Mouse (Mus musculus): ENCODE measurements around the gene Arl3.

The Arl3 gene

GRCm38 (mm10) chr19:46599375-46600256 is 26.6 kb upstream of the Arl3 start:
- Histone ChIP-seq H3K27me3 (ENCODE audit: insufficient read depth, low read length) (no peaks in the 10 kb centered on the region), H3K4me3 (replicated peaks; ENCODE audit: low read length) (peak overlapping the region; percentile 98), H3K9me3 (ENCODE audit: low read length) (no peaks in the 10 kb centered on the region), H3K36me3 (ENCODE audit: insufficient read depth, low read length) (peaks cover 23% of the 10 kb centered on the region), H3K4me1 (replicated peaks; ENCODE audit: low read depth, low read length) (peaks cover 47% of the 10 kb centered on the region)
- TF ChIP-seq POU5F1 (IDR thresholded peaks at IDR 0.05; ENCODE audit: borderline replicate concordance, low read length) = no peak
- TF ChIP-seq CTCF (conservative IDR thresholded peaks at IDR 0.05; ENCODE audit: low read length) = no peak
- no peak for TF ChIP-seq NANOG (IDR thresholded peaks at IDR 0.05; ENCODE audit: borderline replicate concordance, low read length)

- Histone ChIP-seq H3K27me3 (ENCODE audit: insufficient read depth, low read length) (no peaks in the 10 kb centered on the region), H3K4me1 (replicated peaks; ENCODE audit: low read depth, low read length) (peaks cover 46% of the 10 kb centered on the region), H3K4me3 (replicated peaks; ENCODE audit: low read length) (peak within 1 kb of the TSS; percentile 98), H3K9me3 (ENCODE audit: low read length) (no peaks in the 10 kb centered on the region), H3K36me3 (ENCODE audit: insufficient read depth, low read length) (peaks cover 19% of the 10 kb centered on the region)
- no peak for TF ChIP-seq POU5F1 (IDR thresholded peaks at IDR 0.05; ENCODE audit: borderline replicate concordance, low read length)
- no peak for TF ChIP-seq CTCF (conservative IDR thresholded peaks at IDR 0.05; ENCODE audit: low read length)
- TF ChIP-seq NANOG (IDR thresholded peaks at IDR 0.05; ENCODE audit: borderline replicate concordance, low read length) = no peak
These were observed 25.8 kb upstream of the Arl3 start, which contains the start of gene Wbp1l for GRCm38 (mm10) chr19:46598720-46599252. Wbp1l (plus strand) TSS chr19:46599084.

GRCm38 (mm10) chr19:46598187-46598586 is 25.2 kb upstream of the Arl3 start:
- Histone ChIP-seq H3K9me3 (ENCODE audit: low read length) (no peaks in the 10 kb centered on the region), H3K27me3 (ENCODE audit: insufficient read depth, low read length) (no peaks in the 10 kb centered on the region), H3K36me3 (ENCODE audit: insufficient read depth, low read length) (peaks cover 15% of the 10 kb centered on the region), H3K4me3 (replicated peaks; ENCODE audit: low read length) (peak overlapping the region; percentile 98), H3K4me1 (replicated peaks; ENCODE audit: low read depth, low read length) (peaks cover 46% of the 10 kb centered on the region)
- no peak for TF ChIP-seq POU5F1 (IDR thresholded peaks at IDR 0.05; ENCODE audit: borderline replicate concordance, low read length)
- no peak for TF ChIP-seq CTCF (conservative IDR thresholded peaks at IDR 0.05; ENCODE audit: low read length)
- no peak for TF ChIP-seq NANOG (IDR thresholded peaks at IDR 0.05; ENCODE audit: borderline replicate concordance, low read length)

GRCm38 (mm10) chr19:46592751-46593439 is 19.9 kb upstream of the Arl3 start:
- Histone ChIP-seq H3K36me3 (ENCODE audit: insufficient read depth, low read length) (peaks cover 38% of the 10 kb centered on the region), H3K27me3 (ENCODE audit: insufficient read depth, low read length) (no peaks in the 10 kb centered on the region), H3K4me3 (replicated peaks; ENCODE audit: low read length) (no peak overlapping the region), H3K4me1 (replicated peaks; ENCODE audit: low read depth, low read length) (peaks cover 15% of the 10 kb centered on the region), H3K9me3 (ENCODE audit: low read length) (0 out of 2 replicates have a peak, but pooled peaks cover 3% of the 10 kb centered on the region)
- no peak for TF ChIP-seq POU5F1 (IDR thresholded peaks at IDR 0.05; ENCODE audit: borderline replicate concordance, low read length)
- no peak for TF ChIP-seq NANOG (IDR thresholded peaks at IDR 0.05; ENCODE audit: borderline replicate concordance, low read length)
- TF ChIP-seq CTCF (conservative IDR thresholded peaks at IDR 0.05; ENCODE audit: low read length) = peak; percentile 34

GRCm38 (mm10) chr19:46591575-46591974 is 18.6 kb upstream of the Arl3 start:
- Histone ChIP-seq H3K27me3 (ENCODE audit: insufficient read depth, low read length) (no peaks in the 10 kb centered on the region), H3K36me3 (ENCODE audit: insufficient read depth, low read length) (peaks cover 44% of the 10 kb centered on the region), H3K9me3 (ENCODE audit: low read length) (0 out of 2 replicates have a peak, but pooled peaks cover 5% of the 10 kb centered on the region), H3K4me3 (replicated peaks; ENCODE audit: low read length) (no peak overlapping the region), H3K4me1 (replicated peaks; ENCODE audit: low read depth, low read length) (peaks cover 6% of the 10 kb centered on the region; the same call in 1 of the 2 replicates)
- TF ChIP-seq NANOG (IDR thresholded peaks at IDR 0.05; ENCODE audit: borderline replicate concordance, low read length) = no peak
- no peak for TF ChIP-seq POU5F1 (IDR thresholded peaks at IDR 0.05; ENCODE audit: borderline replicate concordance, low read length)
- no peak for TF ChIP-seq CTCF (conservative IDR thresholded peaks at IDR 0.05; ENCODE audit: low read length)

GRCm38 (mm10) chr19:46587823-46588508 is 15.0 kb upstream of the Arl3 start:
- H3K9me3 ChIP-seq (ENCODE audit: low read length) = 0 out of 2 replicates have a peak, but pooled peaks cover 5% of the 10 kb centered on the region
- no peak overlapping the region for H3K4me3 ChIP-seq (replicated peaks; ENCODE audit: low read length)
- peaks cover 47% of the 10 kb centered on the region for H3K36me3 ChIP-seq (ENCODE audit: insufficient read depth, low read length)
- TF ChIP-seq CTCF (conservative IDR thresholded peaks at IDR 0.05; ENCODE audit: low read length) (peak; percentile 87), NANOG (IDR thresholded peaks at IDR 0.05; ENCODE audit: borderline replicate concordance, low read length) (no peak)
- H3K4me1 ChIP-seq (replicated peaks; ENCODE audit: low read depth, low read length) = peaks cover 4% of the 10 kb centered on the region; the same call in 1 of the 2 replicates
- no peaks in the 10 kb centered on the region for H3K27me3 ChIP-seq (ENCODE audit: insufficient read depth, low read length)

- H3K36me3 ChIP-seq (ENCODE audit: insufficient read depth, low read length) = no peaks in the 10 kb centered on the region
- TF ChIP-seq NANOG (IDR thresholded peaks at IDR 0.05; ENCODE audit: borderline replicate concordance, low read length) (no peak), CTCF (conservative IDR thresholded peaks at IDR 0.05; ENCODE audit: low read length) (no peak), POU5F1 (IDR thresholded peaks at IDR 0.05; ENCODE audit: borderline replicate concordance, low read length) (no peak)
- peaks cover 40% of the 10 kb centered on the region for H3K4me1 ChIP-seq (replicated peaks; ENCODE audit: low read depth, low read length)
- no peaks in the 10 kb centered on the region for H3K9me3 ChIP-seq (ENCODE audit: low read length)
- no peaks in the 10 kb centered on the region for H3K27me3 ChIP-seq (ENCODE audit: insufficient read depth, low read length)
- H3K4me3 ChIP-seq (replicated peaks; ENCODE audit: low read length) = no peak overlapping the region
These were observed 2.2 kb upstream of the Arl3 start for GRCm38 (mm10) chr19:46575196-46575595.

Data from E14TG2a.4 (cell line).